Mouse (Mus musculus): ENCODE measurements at regions not wholly inside any gene's neighbourhood (a gene's known extent, or its start where the extent isn't known, plus 50 kb on each side); places are given as distances from the start of the nearest gene placed in this dataset.

DNA sequence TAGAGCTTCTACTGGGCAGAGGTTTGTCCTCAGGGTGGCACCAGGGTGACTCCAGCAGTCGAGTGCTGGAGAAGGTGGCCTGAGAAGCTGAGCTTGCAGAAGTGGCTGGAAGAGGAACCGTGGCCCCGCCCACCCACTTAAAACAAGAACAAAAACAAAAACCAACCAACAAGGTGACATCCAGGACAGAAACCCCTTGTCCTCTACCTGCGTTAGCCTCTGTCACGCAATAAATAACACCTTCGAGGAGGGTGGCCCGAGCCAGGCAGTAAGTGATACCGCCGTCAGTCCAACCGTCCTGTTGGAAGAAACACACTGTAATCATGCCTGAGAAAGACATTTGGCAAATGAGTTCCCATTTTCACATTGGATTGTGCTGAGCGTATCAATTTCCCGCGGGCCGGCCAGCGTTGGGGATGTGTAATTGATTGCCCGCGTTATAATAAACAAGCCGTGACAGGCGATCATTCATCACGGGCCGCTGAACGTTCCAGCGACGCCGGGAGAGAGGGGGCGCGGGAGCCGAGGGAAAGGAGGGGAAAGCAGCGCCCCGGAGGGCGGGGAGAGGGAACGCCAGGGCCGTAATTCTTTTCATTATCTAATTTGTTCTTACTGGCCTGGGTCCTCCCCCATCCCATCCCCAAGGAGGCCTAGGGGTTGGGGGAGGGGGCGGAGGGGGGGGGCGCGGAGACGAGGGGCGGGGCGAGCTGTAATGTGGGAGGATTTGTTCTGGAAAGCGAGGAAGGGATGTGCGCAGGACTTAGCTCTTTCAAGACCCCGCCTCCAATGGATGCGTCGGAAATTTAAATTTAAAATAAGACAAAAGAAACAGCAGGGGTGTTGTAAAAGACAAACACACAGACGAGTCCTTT lies 135.6 kb downstream of the 2410131K14Rik start:
- H3K9me3 ChIP-seq (ENCODE audit: control insufficient read depth, low read length), result no peaks in the 10 kb centered on the region
- WGBS, result under 1% methylated on average over 39 of the region's 45 CpGs
- H3K4me1 ChIP-seq (replicated peaks; ENCODE audit: control insufficient read depth, insufficient read depth, low read length), result peaks cover 22% of the 10 kb centered on the region
- H3K4me2 ChIP-seq, result peak overlapping the region; percentile 92
- no peaks in the 10 kb centered on the region for H3K36me3 ChIP-seq (ENCODE audit: control insufficient read depth, insufficient read depth, low read length)
- DNase-seq (ENCODE audit: low spot score) (peak; percentile 77), ATAC-seq (replicated peaks; ENCODE audit: low FRiP score) (peak; percentile 47)
- H3K27me3 ChIP-seq (replicated peaks; ENCODE audit: control insufficient read depth, insufficient read depth, low read length), result peaks cover 3% of the 10 kb centered on the region; the same call in 1 of the 2 replicates
- H3K9ac ChIP-seq (ENCODE audit: low read depth, low read length), result peak overlapping the region; percentile 42; the same call in 1 of the 2 replicates
- peak overlapping the region; percentile 56 for H3K4me3 ChIP-seq (ENCODE audit: low read depth, low read length)
- H3K27ac ChIP-seq (ENCODE audit: low read depth, low read length), result peak overlapping the region; percentile 56; the same call in 1 of the 2 replicates

DNA sequence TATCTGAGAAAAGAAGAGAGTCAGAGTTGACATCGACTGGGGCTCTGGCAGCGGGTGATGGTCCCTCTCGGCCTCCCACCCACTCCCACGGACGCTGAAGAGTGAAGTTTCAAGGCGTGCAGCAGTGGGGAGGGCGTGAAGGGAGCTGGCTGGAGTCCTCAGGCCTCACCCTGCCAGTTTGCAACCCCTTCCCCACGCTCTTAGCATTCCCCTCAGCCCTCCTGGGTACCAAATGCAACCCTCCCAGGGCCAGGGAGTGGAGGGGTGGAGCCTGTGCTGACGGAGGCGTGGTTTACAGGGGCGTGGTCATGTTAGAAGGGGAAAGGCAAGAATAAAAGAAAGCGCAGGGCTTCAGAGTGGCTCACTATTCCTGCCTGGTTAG lies 136.3 kb downstream of the 2410131K14Rik start:
- H3K4me1 ChIP-seq (replicated peaks; ENCODE audit: control insufficient read depth, insufficient read depth, low read length), result peaks cover 20% of the 10 kb centered on the region
- H3K27ac ChIP-seq (ENCODE audit: low read depth, low read length), result peak overlapping the region; percentile 56; the same call in 1 of the 2 replicates
- H3K9me3 ChIP-seq (ENCODE audit: control insufficient read depth, low read length), result no peaks in the 10 kb centered on the region
- peaks cover 3% of the 10 kb centered on the region; the same call in 1 of the 2 replicates for H3K27me3 ChIP-seq (replicated peaks; ENCODE audit: control insufficient read depth, insufficient read depth, low read length)
- peak; percentile 76 for DNase-seq (ENCODE audit: low spot score)
- peak; percentile 48 for ATAC-seq (replicated peaks; ENCODE audit: low FRiP score)
- peak overlapping the region; percentile 56 for H3K4me3 ChIP-seq (ENCODE audit: low read depth, low read length)
- peak overlapping the region; percentile 26; the same call in 1 of the 2 replicates for H3K9ac ChIP-seq (ENCODE audit: low read depth, low read length)
- H3K4me2 ChIP-seq, result peak overlapping the region; percentile 92
- WGBS, result 1% methylated on average over 12 of the region's 12 CpGs
- H3K36me3 ChIP-seq (ENCODE audit: control insufficient read depth, insufficient read depth, low read length), result no peaks in the 10 kb centered on the region

DNA sequence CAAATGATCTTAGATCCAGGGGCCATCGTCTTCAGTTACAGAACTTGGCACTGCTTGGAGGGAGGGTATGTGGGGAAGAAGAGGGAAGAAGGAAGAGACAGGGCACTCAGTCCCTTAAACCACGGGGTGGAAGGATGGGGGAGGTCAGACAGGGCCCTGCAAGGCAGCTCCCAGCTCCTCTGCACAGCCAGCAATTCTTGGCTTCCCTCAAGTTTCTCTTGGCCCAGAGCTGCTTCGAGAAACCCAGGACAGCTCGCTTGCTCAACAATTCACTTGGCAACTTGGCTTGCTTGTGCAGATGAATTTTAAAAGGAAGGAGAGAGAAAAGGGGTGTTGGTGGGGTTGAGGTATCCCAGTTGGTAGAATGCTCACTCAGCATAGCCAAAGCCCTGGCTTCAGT lies 141.1 kb downstream of the 2410131K14Rik start:
- Histone ChIP-seq H3K4me1 (replicated peaks; ENCODE audit: control insufficient read depth, insufficient read depth, low read length) (peaks cover 3% of the 10 kb centered on the region; the same call in 1 of the 2 replicates), H3K4me3 (ENCODE audit: low read depth, low read length) (no peak overlapping the region), H3K9ac (ENCODE audit: low read depth, low read length) (no peak overlapping the region), H3K27me3 (replicated peaks; ENCODE audit: control insufficient read depth, insufficient read depth, low read length) (0 out of 2 replicates have a peak, but pooled peaks cover 2% of the 10 kb centered on the region), H3K27ac (ENCODE audit: low read depth, low read length) (no peak overlapping the region), H3K9me3 (ENCODE audit: control insufficient read depth, low read length) (peaks cover 2% of the 10 kb centered on the region; the same call in 1 of the 2 replicates), H3K36me3 (ENCODE audit: control insufficient read depth, insufficient read depth, low read length) (no peaks in the 10 kb centered on the region), H3K4me2 (no peak overlapping the region)
- ATAC-seq (replicated peaks; ENCODE audit: low FRiP score) (no peak), DNase-seq (ENCODE audit: low spot score) (no peak)
- 62% methylated on average over 4 of the region's 4 CpGs for WGBS

DNA sequence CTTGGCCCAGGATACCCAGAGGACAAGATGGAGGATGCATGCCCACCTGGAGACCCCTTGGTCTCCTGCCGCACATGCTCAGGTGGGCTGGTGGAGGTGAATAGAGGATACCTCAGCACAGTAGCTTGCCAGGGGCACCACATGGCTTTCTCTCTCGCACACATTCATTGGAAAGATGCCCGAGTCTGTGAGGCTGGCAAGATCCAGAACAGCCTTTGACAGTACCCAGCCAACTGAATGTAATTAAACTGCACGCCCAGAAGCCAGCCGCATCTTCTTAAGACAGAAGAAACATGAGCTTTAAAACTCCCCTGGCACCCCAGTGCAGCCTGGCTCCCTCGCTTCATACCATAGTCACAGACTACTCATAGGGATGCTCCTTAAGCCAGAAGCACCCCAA lies 143.4 kb downstream of the 2410131K14Rik start:
- H3K4me1 ChIP-seq (replicated peaks; ENCODE audit: control insufficient read depth, insufficient read depth, low read length), result no peaks in the 10 kb centered on the region
- peaks cover 2% of the 10 kb centered on the region; the same call in 1 of the 2 replicates for H3K9me3 ChIP-seq (ENCODE audit: control insufficient read depth, low read length)
- ATAC-seq (replicated peaks; ENCODE audit: low FRiP score) (no peak), DNase-seq (ENCODE audit: low spot score) (no peak)
- H3K27me3 ChIP-seq (replicated peaks; ENCODE audit: control insufficient read depth, insufficient read depth, low read length), result 0 out of 2 replicates have a peak, but pooled peaks cover 2% of the 10 kb centered on the region
- no peak overlapping the region for H3K4me3 ChIP-seq (ENCODE audit: low read depth, low read length)
- no peak overlapping the region for H3K4me2 ChIP-seq
- no peaks in the 10 kb centered on the region for H3K36me3 ChIP-seq (ENCODE audit: control insufficient read depth, insufficient read depth, low read length)
- no peak overlapping the region for H3K9ac ChIP-seq (ENCODE audit: low read depth, low read length)
- 80% methylated on average over 6 of the region's 6 CpGs for WGBS
- no peak overlapping the region for H3K27ac ChIP-seq (ENCODE audit: low read depth, low read length)

DNA sequence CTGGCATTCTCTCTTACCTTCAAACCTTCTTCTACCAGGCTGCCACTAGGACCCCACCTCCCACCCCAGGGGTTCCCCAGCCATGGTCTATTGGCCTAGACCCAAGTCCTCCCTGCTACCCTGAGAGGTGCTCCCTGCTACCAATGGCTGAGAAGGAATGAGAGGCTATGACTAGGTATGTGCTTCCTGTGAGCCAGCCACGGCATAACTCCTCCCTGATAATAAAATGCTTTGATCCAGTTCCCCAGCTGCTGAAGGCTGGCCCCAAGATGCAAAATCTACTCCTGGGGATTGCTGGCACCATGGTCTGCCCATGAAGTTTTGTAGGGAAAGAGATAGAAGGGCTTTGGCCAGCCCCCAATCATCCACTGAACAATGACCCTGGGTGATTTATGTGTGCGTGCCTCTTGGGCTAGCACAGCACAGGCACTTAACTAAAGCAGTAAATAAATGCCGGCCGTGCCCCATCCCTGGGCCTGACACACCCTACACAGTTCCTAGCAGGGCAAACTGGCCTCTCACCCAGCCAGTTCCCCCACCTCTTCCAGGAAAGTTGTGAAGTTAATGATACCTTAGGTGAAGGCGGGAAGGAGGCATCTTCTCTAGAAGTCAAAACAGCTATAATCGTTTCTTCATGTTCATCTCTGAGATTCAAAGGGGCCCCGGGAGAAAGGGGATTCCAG lies 145.8 kb downstream of the 2410131K14Rik start:
- no peaks in the 10 kb centered on the region for H3K36me3 ChIP-seq (ENCODE audit: control insufficient read depth, insufficient read depth, low read length)
- H3K9me3 ChIP-seq (ENCODE audit: control insufficient read depth, low read length), result peaks cover 2% of the 10 kb centered on the region; the same call in 1 of the 2 replicates
- no peak overlapping the region for H3K27ac ChIP-seq (ENCODE audit: low read depth, low read length)
- H3K4me1 ChIP-seq (replicated peaks; ENCODE audit: control insufficient read depth, insufficient read depth, low read length), result no peaks in the 10 kb centered on the region
- no peak overlapping the region for H3K4me3 ChIP-seq (ENCODE audit: low read depth, low read length)
- 81% methylated on average over 7 of the region's 7 CpGs for WGBS
- peaks cover 8% of the 10 kb centered on the region for H3K27me3 ChIP-seq (replicated peaks; ENCODE audit: control insufficient read depth, insufficient read depth, low read length)
- no peak for ATAC-seq (replicated peaks; ENCODE audit: low FRiP score)
- DNase-seq (ENCODE audit: low spot score), result peak; percentile 22
- H3K4me2 ChIP-seq, result no peak overlapping the region
- H3K9ac ChIP-seq (ENCODE audit: low read depth, low read length), result no peak overlapping the region

DNA sequence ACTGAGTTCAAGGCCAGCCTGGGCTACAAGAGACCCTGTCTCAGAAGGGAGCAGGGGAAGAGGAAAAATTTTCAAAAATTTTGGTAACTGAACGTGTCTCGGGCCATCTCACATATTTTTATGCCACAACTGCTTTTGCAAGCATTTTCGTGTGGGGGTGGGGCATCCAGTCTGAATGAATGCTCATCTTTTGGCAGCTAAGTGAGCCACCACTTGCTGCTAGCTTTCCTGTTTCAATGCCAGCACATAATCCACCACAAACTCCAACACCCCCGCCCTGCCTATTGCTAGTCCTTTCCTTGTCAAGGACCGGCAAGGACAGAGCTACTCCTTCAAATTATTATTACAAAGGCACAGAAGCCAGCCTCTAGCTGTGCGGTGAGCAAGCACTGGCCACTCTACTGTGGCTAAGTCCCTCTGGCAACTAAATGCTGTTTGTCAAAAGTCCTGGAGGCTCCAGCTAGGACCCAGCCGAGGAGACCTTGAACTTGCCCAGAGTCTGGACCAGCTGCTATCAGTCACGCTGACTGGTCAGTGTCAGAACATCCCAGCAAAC lies 148.0 kb downstream of the 2410131K14Rik start:
- Histone ChIP-seq H3K9ac (ENCODE audit: low read depth, low read length) (no peak overlapping the region), H3K4me3 (ENCODE audit: low read depth, low read length) (no peak overlapping the region), H3K36me3 (ENCODE audit: control insufficient read depth, insufficient read depth, low read length) (no peaks in the 10 kb centered on the region), H3K4me1 (replicated peaks; ENCODE audit: control insufficient read depth, insufficient read depth, low read length) (no peaks in the 10 kb centered on the region), H3K9me3 (ENCODE audit: control insufficient read depth, low read length) (peaks cover 2% of the 10 kb centered on the region; the same call in 1 of the 2 replicates), H3K4me2 (no peak overlapping the region), H3K27me3 (replicated peaks; ENCODE audit: control insufficient read depth, insufficient read depth, low read length) (peaks cover 28% of the 10 kb centered on the region), H3K27ac (ENCODE audit: low read depth, low read length) (no peak overlapping the region)
- no peak for ATAC-seq (replicated peaks; ENCODE audit: low FRiP score)
- 84% methylated on average over 8 of the region's 8 CpGs for WGBS
- DNase-seq (ENCODE audit: low spot score), result no peak

DNA sequence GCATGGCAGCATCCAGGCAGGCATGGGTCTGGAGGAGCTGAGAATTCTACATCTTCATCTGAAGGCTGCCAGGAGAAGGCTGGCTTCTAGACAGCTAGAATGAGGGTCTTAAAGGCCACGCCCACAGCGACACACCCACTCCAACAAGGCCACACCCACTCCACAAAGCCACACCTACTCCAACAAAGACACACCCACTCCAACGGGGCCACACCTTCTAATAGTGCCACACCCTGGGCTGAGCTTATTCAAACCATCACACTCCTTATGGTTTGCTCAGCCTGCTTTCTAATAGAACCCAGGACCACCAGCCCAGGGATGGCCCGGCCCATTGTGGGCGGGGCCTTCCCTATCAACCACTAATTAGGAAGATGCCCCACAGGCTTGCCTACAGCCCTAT lies 149.0 kb downstream of the 2410131K14Rik start:
- no peak overlapping the region for H3K4me3 ChIP-seq (ENCODE audit: low read depth, low read length)
- no peaks in the 10 kb centered on the region for H3K36me3 ChIP-seq (ENCODE audit: control insufficient read depth, insufficient read depth, low read length)
- peaks cover 28% of the 10 kb centered on the region for H3K27me3 ChIP-seq (replicated peaks; ENCODE audit: control insufficient read depth, insufficient read depth, low read length)
- no peak overlapping the region for H3K4me2 ChIP-seq
- DNase-seq (ENCODE audit: low spot score) (no peak), ATAC-seq (replicated peaks; ENCODE audit: low FRiP score) (no peak)
- no peak overlapping the region for H3K27ac ChIP-seq (ENCODE audit: low read depth, low read length)
- WGBS, result 45% methylated on average over 5 of the region's 5 CpGs
- no peaks in the 10 kb centered on the region for H3K4me1 ChIP-seq (replicated peaks; ENCODE audit: control insufficient read depth, insufficient read depth, low read length)
- H3K9me3 ChIP-seq (ENCODE audit: control insufficient read depth, low read length), result no peaks in the 10 kb centered on the region; the same call in 1 of the 2 replicates
- H3K9ac ChIP-seq (ENCODE audit: low read depth, low read length), result no peak overlapping the region

DNA sequence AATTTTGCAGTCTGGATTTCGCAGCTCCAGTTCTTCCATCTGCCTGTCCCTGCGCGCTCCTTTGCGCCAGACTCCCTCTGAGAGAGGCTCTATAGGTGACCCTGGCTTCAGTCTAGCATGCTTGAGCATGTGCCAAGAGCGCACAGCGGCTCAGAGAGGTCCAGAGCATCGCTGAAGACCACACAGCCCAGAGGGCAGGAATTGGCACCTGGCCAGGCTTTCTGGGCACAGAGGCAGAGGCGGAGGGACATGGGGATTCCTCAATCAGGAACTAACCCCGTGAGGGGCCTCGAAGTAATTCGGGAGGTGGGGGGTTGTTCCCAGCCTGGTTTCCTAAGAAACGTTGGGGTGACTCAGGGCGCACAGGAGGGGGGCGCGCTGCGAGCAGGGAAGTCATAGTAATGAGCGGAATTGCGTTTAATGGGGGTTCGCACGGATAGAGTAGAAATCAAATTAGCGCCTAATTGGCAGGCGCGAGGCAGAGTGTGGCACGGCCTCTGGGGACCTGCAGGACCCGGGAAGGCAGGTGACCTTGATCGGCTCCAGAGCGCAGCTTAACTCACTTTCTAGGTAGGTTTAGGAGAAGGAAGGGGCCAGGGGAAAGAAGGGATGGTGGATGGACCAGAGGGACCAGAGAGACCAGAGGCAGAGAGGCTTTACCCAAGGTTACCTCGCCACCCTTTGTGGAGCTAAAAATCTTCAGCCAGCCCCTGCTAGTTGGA lies 151.1 kb downstream of the 2410131K14Rik start:
- peaks cover 31% of the 10 kb centered on the region for H3K27me3 ChIP-seq (replicated peaks; ENCODE audit: control insufficient read depth, insufficient read depth, low read length)
- no peaks in the 10 kb centered on the region for H3K36me3 ChIP-seq (ENCODE audit: control insufficient read depth, insufficient read depth, low read length)
- WGBS, result 13% methylated on average over 28 of the region's 28 CpGs
- no peak for ATAC-seq (replicated peaks; ENCODE audit: low FRiP score)
- no peak overlapping the region for H3K27ac ChIP-seq (ENCODE audit: low read depth, low read length)
- H3K4me1 ChIP-seq (replicated peaks; ENCODE audit: control insufficient read depth, insufficient read depth, low read length), result no peaks in the 10 kb centered on the region
- peak overlapping the region; percentile 18; the same call in 1 of the 2 replicates for H3K4me2 ChIP-seq
- H3K9ac ChIP-seq (ENCODE audit: low read depth, low read length), result no peak overlapping the region
- no peak overlapping the region for H3K4me3 ChIP-seq (ENCODE audit: low read depth, low read length)
- DNase-seq (ENCODE audit: low spot score), result peak; percentile 35
- no peaks in the 10 kb centered on the region for H3K9me3 ChIP-seq (ENCODE audit: control insufficient read depth, low read length)
